ENCODE assay signal across 9 mouse cellular contexts in genomic region chr15:81836966-81837920, GRCm38 (mm10). TPM values are rescaled to one million over a fixed set of nuclear protein-coding genes. Genes with fewer than 3 reads are reported as not detected.
DNase-seq lines count a peak whose midpoint lies in the region; ATAC-seq lines count a peak whose summit lies in the region.
"Had no signal": no experiment of that assay in that cellular context is flagged by ENCODE, and none has a peak within 500 bp of the region (broad histone marks: within the 10 kb centered on the region; RNA-seq: fewer than 3 reads in every experiment).

No protein-coding gene starts in this region.

- no peak overlapping the region for H3K27ac ChIP-seq in heart, embryonic 12.5 days (ENCODE audit: poor library complexity, severe bottlenecking)
- peak overlapping the region; percentile 65 for H3K27ac ChIP-seq in embryonic facial prominence, embryonic 15.5 days (replicated peaks)
- peak overlapping the region; percentile 82 for H3K27ac ChIP-seq in limb, embryonic 10.5 days

- peak overlapping the region; percentile 76 for H3K4me2 ChIP-seq in heart, embryonic 12.5 days
- peak overlapping the region; percentile 59; the same call in 1 of the 2 replicates for H3K4me2 ChIP-seq in embryonic facial prominence, embryonic 15.5 days (replicated peaks)

- no peak for DNase-seq in heart, postnatal 36 days
- DNase-seq in Muller cell, postnatal 12 days (ENCODE audit: inconsistent ontology term) = peak; percentile 59
- DNase-seq in limb, embryonic 10.5 days (ENCODE audit: low spot score) = no peak
- no peak for DNase-seq in natural killer cell, adult 2 months (ENCODE audit: low spot score in 2 of 2)
- DNase-seq in urinary bladder, adult 2 months (ENCODE audit: low spot score) = no peak
- DNase-seq in gastrocnemius, postnatal 10 days = no peak
- DNase-seq: thymus, adult 2 months had no signal

- H3K36me3 ChIP-seq in heart, embryonic 12.5 days = no peaks in the 10 kb centered on the region
- no peaks in the 10 kb centered on the region for H3K36me3 ChIP-seq in embryonic facial prominence, embryonic 15.5 days
- 0 out of 2 replicates have a peak, but pooled peaks cover 2% of the 10 kb centered on the region for H3K36me3 ChIP-seq in limb, embryonic 10.5 days

- H3K4me3 ChIP-seq in heart, embryonic 12.5 days = no peak overlapping the region
- peak overlapping the region; percentile 43; the same call in 1 of the 2 replicates for H3K4me3 ChIP-seq in embryonic facial prominence, embryonic 15.5 days (replicated peaks)
- peak overlapping the region; percentile 52; the same call in 1 of the 2 replicates for H3K4me3 ChIP-seq in limb, embryonic 10.5 days

- H3K9me3 ChIP-seq in heart, embryonic 12.5 days (replicated peaks) = no peaks in the 10 kb centered on the region
- no peaks in the 10 kb centered on the region for H3K9me3 ChIP-seq in embryonic facial prominence, embryonic 15.5 days (replicated peaks)
- H3K9me3 ChIP-seq in limb, embryonic 10.5 days (replicated peaks) = no peaks in the 10 kb centered on the region

- peaks cover 43% of the 10 kb centered on the region for H3K4me1 ChIP-seq in heart, embryonic 12.5 days (replicated peaks)
- H3K4me1 ChIP-seq in embryonic facial prominence, embryonic 15.5 days = peaks cover 24% of the 10 kb centered on the region
- H3K4me1 ChIP-seq in limb, embryonic 10.5 days = peaks cover 35% of the 10 kb centered on the region

- 54% methylated on average over 7 of the region's 7 CpGs for WGBS in heart, embryonic 12.5 days
- 55% methylated on average over 7 of the region's 7 CpGs for WGBS in embryonic facial prominence, embryonic 15.5 days
- WGBS in limb, embryonic 10.5 days = 58% methylated on average over 7 of the region's 7 CpGs

- H3K9ac ChIP-seq in heart, embryonic 12.5 days = no peak overlapping the region
- H3K9ac ChIP-seq in embryonic facial prominence, embryonic 15.5 days = 0 out of 2 replicates have a peak overlapping the region, but pooled peaks have one; percentile 10

- H3K27me3 ChIP-seq in heart, embryonic 12.5 days (replicated peaks) = no peaks in the 10 kb centered on the region
- no peaks in the 10 kb centered on the region for H3K27me3 ChIP-seq in embryonic facial prominence, embryonic 15.5 days
- peaks cover 43% of the 10 kb centered on the region for H3K27me3 ChIP-seq in limb, embryonic 10.5 days (ENCODE audit: low read depth, poor library complexity, severe bottlenecking)

- ATAC-seq in heart, embryonic 12.5 days (ENCODE audit: insufficient number of reproducible peaks, low FRiP score) = no peak
- no peak for ATAC-seq in embryonic facial prominence, embryonic 15.5 days (ENCODE audit: insufficient number of reproducible peaks, low FRiP score, low TSS enrichment, low read depth)

- intact Hi-C loops in heart, postnatal 36 days (cut with DNase I) = no loop called here

RNA-seq across cellular contexts. Expression of gene Tob2, which starts 21.4 kb away (rescaled TPM):
- 14.6 and 14.7 TPM in 2 replicates for polyA plus RNA-seq in heart, embryonic 12.5 days (2016; fragmentation: Nextera tagmentation; extraction: Ambion mirVana)
- total RNA-seq in heart, postnatal 36 days (2021) = 100 to 1,000 TPM in 1 of 2 experiments, 10 to 100 TPM in 1; 74.9 to 130 TPM
- polyA plus RNA-seq in embryonic facial prominence, embryonic 15.5 days (2015; fragmentation: Nextera tagmentation; extraction: Ambion mirVana) = 31.4 and 33.8 TPM in 2 replicates
- polyA plus RNA-seq in limb, embryonic 10.5 days (2016; fragmentation: Nextera tagmentation; extraction: Ambion mirVana) = 18.3 and 19.8 TPM in 2 replicates
- 18.0 and 24.4 TPM in 2 replicates for polyA plus RNA-seq in urinary bladder, adult 2 months (2012; rRNA removed)
- total RNA-seq in gastrocnemius, postnatal 10 days (2021) = 10 to 100 TPM; 38.1 to 80.4 TPM

RNA-seq across cellular contexts. Expression of gene Phf5a, which starts 34.5 kb away (rescaled TPM):
- polyA plus RNA-seq in heart, embryonic 12.5 days (2016; fragmentation: Nextera tagmentation; extraction: Ambion mirVana) = 88.9 and 89.3 TPM in 2 replicates
- 10 to 100 TPM; 35.0 to 39.8 TPM for total RNA-seq in heart, postnatal 36 days (2021)
- 133 and 145 TPM in 2 replicates for polyA plus RNA-seq in embryonic facial prominence, embryonic 15.5 days (2015; fragmentation: Nextera tagmentation; extraction: Ambion mirVana)
- polyA plus RNA-seq in limb, embryonic 10.5 days (2016; fragmentation: Nextera tagmentation; extraction: Ambion mirVana) = 256 and 300 TPM in 2 replicates
- 44.3 and 49.6 TPM in 2 replicates for polyA plus RNA-seq in urinary bladder, adult 2 months (2012; rRNA removed)
- 10 to 100 TPM; 37.4 to 39.6 TPM for total RNA-seq in gastrocnemius, postnatal 10 days (2021)

RNA-seq across cellular contexts. Expression of gene Aco2, which starts 34.9 kb away (rescaled TPM):
- 497 and 519 TPM in 2 replicates for polyA plus RNA-seq in heart, embryonic 12.5 days (2016; fragmentation: Nextera tagmentation; extraction: Ambion mirVana)
- 1,000 to 10,000 TPM; 2,177 to 2,250 TPM for total RNA-seq in heart, postnatal 36 days (2021)
- 156 and 164 TPM in 2 replicates for polyA plus RNA-seq in embryonic facial prominence, embryonic 15.5 days (2015; fragmentation: Nextera tagmentation; extraction: Ambion mirVana)
- 170 and 172 TPM in 2 replicates for polyA plus RNA-seq in limb, embryonic 10.5 days (2016; fragmentation: Nextera tagmentation; extraction: Ambion mirVana)
- 185 and 189 TPM in 2 replicates for polyA plus RNA-seq in urinary bladder, adult 2 months (2012; rRNA removed)
- 100 to 1,000 TPM; 789 to 874 TPM for total RNA-seq in gastrocnemius, postnatal 10 days (2021)

RNA-seq across cellular contexts. Expression of gene Tef, which starts 35.0 kb away (rescaled TPM):
- 26.0 and 27.8 TPM in 2 replicates for polyA plus RNA-seq in heart, embryonic 12.5 days (2016; fragmentation: Nextera tagmentation; extraction: Ambion mirVana)
- total RNA-seq in heart, postnatal 36 days (2021) = 100 to 1,000 TPM; 123 to 132 TPM
- 31.1 and 32.3 TPM in 2 replicates for polyA plus RNA-seq in embryonic facial prominence, embryonic 15.5 days (2015; fragmentation: Nextera tagmentation; extraction: Ambion mirVana)
- polyA plus RNA-seq in limb, embryonic 10.5 days (2016; fragmentation: Nextera tagmentation; extraction: Ambion mirVana) = 13.4 and 16.5 TPM in 2 replicates
- 193 and 226 TPM in 2 replicates for polyA plus RNA-seq in urinary bladder, adult 2 months (2012; rRNA removed)
- 100 to 1,000 TPM; 127 to 130 TPM for total RNA-seq in gastrocnemius, postnatal 10 days (2021)
